Mouse (Mus musculus) frontal cortex, adult (tissue): ENCODE measurements around the gene Pard6b.
"Not testable (repeated sequence)": the region's sequence is repeated elsewhere in the genome, so short reads cannot be mapped to it uniquely, and the experiment has no call there.

ENCODE experiments used
- ATAC-seq: cut with Nextera tagmentation; 2 replicates; pipeline ENCODE4 v1.9.2; 2017; ENCODE audit warnings: mild to moderate bottlenecking, moderate library complexity, mixed read lengths; ENCODE audit not compliant: low TSS enrichment

The Pard6b gene

DNA sequence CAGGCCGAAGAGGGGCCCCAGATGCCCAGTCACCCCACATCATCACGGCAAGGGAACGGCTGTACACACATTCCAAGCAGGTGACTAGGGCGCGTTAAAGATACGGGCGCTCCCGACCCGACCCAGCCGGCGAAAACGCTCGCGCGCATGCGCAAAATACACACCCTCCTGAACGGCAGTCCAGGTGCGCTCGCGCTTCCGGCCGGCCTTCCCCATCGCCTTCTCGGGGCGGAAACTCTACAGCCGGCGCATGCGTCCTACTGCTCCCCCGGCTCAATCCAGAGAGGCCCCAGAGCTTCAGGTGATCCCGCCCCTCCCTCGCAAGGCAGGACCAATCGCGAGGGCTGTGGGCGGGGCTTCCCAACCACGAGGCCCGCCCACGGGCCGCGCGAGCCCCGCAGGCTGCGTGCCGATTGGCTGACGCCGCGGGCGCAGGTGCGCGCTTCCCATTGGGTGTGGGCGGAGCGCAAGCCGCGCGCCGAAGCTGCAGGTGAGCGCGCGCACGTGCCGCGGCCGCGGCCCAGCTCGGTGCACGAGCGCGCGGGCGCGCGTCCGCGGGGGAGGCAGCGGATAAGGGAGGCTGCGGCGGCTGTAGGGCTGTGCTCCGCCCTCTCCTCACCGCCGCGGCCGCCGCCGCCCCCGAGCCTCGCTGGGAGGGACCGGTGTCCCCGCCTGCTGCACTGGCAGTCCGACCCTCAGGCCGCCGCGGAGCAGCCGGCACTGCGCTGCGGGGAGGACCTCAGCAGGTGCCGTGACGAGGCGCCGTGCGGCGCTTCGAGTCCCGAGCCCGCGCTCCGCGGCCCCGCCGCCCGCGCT lies at the start of gene Pard6b:
Gene Pard6b, plus strand, starts transcription at position 574 of the 816 bp plus-strand sequence.
- peak; percentile 95 for ATAC-seq

DNA sequence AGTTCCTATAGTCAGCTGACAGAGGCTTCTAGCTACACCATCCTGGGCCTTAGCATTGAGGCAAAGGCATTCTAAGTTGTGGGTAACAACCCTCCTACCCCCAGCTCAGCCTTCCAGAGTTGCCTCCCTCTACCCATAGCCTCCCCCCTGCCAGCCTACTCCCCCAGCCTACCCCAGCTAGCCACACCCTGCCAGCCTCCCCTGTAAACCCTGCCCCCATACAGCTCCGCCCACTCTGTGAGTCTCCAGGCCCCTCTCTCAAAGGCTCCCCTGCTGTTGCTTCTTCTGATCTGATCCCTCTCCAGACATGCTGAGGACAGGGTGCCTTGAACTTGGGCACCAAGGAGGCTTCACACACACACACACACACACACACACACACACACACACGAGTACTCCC lies 49.0 kb upstream of the Pard6b start:
- no peak for ATAC-seq

DNA sequence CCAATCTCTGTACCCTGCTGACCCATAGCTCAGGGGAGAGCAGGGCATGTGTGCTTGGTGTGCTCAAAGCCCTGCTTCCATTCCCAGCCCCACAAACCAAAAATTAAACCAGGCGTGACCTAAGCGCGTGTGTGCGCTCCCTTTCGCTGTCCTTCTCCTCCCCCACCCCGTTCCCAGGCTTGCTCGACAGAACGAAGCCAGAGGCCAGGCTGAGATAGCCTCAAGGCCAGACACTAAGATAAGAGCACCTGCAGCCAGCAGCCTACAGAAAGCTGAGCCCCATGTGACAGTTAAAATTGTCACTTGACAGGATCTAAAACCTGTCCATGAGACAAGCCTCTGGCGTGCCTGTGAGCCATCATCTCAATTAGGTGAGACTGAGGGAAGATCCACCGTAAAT lies 46.9 kb upstream of the Pard6b start:
- no peak for ATAC-seq

DNA sequence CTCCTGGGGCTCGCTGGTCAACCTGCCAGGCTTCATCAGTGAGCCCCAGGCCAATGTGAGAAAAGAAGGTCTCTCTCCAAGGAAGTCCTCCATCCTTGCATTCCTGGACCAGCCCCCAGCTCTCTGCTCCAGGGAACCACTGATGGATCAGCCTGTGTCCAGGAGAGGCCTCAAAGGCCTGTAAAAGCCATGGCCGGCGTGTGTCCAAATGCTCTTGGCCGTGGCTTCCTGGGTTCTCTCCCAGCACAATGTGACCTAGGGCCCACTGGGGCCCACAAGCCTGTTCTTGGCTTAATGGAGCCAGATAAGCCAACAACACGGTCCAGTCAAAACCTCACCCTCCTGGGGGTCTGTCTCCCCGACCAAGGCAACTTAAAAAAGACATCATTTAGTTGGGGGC lies 44.9 kb upstream of the Pard6b start:
- ATAC-seq: no peak

DNA sequence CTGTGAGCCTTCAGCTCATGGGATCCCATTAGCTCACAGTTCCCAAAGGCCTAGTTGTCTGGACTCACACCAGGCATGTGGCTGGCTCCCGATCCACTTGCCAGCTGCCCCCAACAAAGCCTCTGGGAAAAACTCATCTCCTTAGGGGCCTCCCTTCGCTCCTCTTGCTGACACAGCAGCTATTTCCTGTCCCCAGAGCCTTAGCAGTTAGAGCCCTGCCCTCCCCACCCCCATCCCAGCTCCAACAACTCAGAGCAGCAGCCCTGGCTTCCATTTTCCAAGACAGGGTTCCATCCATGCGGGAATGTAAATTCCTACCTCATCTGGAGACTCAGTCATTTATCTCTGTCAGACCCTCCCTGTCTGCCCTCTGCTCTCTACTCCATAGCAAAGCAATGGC lies 43.7 kb upstream of the Pard6b start:
- no peak for ATAC-seq

DNA sequence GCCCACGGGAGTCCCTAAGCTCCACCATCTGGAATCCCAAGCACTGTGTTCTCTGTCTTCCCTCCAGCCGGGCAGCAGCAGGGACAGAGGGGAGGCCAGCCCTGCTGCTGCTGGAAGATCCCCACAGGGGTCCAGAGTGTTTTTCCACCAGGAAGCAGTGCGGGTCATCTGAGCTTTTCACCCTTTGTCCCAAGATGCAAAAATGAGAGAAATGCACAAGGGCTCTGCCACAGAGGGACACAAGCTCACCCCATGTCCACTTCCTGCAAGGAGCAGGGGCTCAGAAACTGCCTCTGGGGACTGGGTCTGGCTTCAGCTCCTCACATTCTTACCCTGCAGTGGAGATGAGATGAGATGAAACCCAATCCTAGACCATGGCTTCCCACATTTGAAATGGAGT lies 40.1 kb upstream of the Pard6b start:
- ATAC-seq: no peak

DNA sequence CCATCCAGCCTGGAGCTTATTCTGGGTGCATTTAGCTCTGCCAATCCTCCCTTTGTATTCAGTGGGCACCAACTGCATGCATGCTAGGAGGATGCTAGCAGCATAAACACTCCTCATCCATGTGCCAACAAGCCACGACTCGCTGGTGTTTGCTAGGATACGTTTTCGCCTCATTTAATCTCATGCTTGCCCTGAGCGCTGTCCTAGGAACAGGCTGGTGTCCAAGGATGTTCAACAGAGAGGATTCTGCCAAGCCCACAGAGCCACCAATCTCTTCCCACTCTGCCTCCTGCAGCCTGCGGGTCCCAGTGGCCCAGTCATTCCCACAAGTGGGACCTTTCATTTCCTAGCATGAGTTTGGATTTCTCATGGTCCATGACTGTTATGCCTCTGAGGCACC lies 38.8 kb upstream of the Pard6b start:
- ATAC-seq: no peak

DNA sequence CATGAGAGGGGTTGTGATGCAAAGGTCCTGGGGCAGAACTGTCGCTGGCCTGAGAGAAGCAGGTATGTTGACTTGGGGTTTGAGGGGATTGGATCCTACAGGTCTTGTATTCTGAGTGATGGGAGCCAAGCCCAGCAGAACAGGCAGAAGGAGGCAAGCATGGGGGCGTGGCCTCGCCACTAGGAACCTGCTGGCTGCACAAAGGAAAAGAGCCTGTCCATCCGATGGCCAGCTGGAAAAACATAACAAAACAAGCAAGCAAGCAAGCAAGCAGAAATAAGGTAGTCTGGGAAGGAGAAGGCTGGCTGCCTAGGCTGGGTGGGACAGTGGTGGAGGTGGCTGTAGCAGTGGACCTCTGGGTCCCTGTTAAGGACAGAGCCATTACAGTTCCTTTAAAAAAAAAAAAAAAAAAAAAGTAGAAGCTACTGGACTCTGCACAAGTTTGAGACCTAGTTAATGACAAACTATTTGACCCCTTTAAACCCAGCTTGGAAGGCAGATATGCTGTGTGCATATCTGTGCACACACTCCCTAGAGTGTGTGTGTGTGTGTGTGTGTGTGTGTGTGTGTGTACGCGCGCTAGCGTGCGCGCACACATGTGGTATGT lies 36.0 kb upstream of the Pard6b start:
- ATAC-seq: no peak

DNA sequence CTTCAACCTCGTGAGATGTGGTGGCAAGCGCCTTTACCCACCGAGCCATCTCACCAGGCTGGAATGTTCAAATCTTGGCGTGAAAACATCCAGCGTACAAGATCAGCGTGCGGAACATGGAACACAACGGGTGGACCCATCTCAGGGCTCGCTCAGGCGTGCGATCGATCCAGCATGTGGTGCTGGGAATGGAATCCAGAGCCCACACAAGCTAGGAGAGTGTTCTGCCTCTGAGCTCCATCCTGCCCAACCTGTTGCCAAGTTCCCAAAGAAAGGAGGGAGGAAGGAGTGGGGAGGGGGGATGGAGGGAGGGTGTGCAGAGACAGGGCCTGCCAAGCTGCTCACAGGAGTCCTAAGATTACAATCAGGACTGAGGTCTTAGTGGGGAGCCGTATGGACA lies 35.4 kb upstream of the Pard6b start:
- no peak for ATAC-seq

DNA sequence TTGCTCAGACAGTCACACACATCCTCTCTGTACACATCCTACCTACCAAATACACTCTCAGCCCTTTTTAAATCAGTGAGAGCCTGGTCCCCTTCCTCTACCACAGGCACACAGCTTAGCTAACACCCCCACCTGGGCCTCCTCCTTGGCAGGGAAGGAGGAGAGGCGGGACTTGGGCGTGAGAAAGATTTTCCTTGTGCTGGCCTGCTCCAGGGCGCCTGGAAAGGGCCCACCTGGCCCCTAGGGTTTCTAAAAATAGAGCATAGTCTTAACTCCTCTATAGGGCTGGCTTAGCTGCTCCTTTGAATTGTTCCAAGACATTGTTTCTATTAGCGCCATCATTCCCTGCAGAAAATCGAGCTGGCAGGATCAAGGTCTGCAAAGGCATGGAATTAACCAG lies 35.0 kb upstream of the Pard6b start:
- no peak for ATAC-seq

DNA sequence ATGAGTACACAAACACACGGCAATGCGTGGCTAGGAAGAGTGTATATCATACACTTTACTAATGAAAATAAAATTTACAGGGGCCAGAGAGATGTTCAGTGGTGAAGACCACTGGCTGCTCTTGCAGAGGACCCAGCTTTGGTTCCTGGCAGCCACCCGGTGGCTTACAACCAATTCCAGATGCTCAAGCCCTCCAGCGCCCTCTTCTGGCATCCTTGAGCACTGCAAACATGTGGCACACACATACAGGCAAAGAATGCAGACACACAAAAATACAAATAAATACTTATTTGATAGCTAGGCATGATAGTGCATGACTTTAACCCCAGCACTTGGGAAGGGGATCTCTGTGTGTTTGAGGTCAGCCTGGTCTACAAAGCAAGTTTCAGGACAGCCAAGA lies 34.3 kb upstream of the Pard6b start:
- ATAC-seq: no peak

DNA sequence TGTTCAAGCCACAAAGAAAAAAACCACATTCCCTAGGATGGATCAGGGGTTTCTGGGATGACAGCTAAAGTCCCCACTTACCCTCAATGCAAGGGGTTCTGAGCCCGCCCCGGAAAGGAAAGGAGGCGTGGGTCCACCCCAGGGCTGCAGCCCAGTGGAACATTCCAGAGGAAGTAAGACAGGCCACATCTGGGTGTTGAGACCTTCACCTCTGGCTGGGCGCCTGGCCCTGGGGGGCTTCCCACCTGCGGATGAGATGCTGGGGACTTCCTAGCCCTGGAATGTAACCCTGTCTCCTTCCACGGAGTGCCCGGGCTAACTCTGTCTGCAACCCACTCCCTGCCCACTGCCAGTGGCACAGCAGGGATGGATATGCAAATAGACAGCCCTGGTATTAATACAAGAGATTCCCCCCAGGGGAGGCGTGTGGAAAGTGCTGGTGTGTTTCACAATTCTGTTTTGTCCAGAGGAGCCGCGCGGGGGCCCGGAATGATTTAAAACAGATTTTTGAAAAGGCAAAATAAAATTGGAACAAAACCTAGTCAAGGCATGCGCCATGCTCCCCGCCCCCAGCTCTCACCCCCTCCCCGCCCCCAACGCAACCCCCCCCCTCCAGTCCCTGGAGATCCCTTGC lies 31.7 kb upstream of the Pard6b start:
- ATAC-seq: no peak

DNA sequence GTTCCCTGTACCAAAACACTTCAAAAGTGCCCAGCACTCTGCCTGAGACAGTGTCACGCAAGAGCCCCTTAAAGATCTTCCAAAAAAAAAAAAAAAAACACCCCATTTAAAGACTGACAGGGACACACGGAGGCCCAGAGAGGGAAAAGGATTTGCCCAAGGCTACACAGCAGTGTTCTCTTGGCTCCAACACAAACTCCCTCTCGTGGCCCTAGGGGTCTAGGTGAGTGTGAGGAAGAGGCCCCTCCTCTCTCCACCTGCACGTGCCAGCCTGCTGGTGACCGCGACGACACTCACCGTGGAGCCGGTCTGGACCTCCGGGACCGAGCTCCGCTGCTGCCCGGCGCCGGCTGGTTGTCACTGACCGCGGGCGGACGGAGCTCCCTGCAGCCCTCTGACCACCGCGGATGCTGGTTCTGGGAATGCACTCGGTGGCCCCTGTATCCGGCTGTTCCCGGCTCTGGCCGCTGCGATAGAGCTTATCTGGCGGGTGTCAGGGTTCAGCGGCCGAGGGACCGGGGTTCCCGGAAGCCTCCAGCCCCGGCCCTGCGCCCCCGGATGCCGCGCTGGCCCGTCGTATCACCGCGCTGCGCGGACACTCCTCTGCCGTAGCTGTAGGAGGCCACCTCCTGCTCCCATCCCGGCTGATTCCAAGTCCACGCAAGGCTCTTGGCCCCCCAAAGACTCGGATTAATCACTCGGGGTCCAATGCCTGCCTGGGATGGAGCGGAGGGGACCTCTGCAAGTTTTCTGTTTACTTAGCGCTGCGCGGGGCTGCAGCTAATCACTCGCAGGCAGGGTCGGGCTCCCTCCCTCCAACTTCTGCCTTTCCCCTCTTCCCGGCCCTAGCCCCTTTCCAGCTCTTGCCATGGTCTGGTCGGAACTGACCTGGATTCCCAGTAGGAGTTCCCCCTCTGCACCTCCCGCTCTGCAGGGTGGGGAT lies 30.5 kb upstream of the Pard6b start:
- no peak for ATAC-seq

DNA sequence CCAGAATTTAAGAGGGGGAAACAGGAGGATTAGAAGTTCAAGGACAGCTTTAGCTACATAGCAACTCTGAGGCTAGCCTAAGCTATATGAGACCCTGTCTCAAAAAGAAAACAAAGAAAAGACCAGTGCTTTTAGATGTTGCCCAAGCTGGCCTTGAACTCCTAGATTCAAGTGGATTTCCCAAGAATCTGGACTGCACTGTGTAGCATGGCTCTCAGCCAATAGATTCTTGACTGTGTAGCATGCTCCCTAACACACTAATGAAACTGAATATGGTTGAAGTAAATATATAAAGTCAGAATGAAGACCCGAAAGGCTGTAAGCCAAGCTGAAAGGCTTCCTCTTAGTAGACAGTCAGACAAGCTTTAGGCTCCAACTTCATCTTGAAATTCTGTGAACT lies 28.6 kb upstream of the Pard6b start:
- ATAC-seq: no peak

DNA sequence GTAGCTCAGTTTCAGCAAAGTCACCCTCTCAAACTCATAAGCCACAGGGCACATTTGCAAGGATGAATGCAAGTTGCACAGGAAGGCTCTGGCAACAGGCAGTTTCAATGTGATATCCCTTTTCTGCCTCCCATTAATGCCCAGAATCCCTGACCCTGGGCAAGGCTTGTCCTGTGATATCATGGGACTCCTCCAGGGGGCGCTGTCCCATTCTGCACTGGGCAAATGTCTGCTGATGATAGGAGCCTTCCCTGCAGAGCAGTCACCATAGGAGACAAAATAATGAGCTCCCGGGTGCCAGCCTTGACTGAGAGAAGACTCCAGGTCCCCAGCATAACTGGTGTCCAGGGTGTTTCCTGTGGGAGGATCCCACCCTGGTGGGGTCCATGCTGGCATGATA lies 28.1 kb upstream of the Pard6b start:
- ATAC-seq: no peak

DNA sequence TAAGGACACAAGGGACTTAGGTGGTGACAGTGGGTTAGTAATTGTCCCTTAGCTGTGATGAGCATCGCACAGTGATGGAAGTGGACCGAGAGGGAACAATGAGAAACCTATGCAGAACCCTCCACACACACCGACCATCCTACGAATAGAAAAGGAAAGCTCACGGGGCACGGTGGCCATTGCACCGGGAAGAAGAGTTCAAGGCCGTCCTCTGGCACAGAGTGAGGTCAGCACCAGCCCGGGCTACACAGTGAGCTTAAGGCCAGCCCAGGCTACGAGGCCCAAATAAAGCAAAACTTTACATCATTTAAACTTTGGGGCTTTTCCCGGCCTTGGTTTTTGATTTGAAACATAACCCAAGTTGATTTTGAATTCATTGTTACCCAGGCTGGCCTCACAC lies 26.7 kb upstream of the Pard6b start:
- ATAC-seq: no peak

DNA sequence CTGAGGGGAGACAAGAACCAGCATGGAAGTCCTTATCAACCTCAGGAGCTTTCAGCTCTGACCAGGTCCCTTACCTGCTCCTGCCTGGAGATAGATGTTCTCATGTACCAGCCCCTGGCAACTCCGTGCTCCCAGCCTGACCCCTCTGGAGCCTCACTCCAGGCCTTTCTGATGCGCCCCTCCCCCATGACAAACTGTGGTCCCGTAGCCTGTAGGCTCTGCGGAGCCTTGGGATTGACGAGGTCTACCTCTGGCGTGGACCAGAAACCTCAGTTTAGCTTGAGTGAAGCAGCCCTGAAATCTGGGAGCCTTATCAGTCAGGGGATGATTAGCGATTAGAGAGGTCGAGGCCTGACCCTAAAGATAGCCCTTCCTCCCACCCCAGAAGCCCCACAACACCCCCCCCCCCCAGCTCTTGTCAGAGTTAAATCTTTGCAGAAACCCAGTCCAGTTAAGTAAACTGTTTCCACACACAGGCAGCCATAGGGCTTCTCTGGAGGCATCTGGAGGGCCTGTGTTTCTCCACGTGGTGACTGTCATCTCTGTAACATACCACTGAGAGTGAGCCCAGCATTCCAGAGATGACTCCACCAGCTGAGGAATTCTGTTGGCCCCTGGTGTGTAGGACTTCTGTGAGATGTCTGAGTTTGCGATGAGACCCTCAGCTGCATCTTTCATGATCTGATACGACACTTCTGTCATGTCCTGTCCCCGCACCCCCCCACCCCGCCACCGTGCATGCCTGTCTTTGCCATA lies 24.7 kb upstream of the Pard6b start:
- ATAC-seq: no peak

DNA sequence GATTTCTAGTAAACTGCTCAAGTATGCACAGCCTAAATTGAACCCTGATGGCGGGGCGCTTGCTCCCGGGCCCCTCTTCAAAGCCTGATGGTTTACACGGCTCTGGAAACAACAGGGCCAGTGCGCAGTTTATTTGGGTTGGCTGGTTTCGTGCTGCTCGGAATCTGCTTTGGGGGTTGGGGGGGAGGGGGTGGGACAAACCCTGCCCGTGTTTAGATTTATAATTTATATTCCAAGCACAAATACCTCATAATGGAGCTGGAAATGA lies 24.2 kb upstream of the Pard6b start:
- no peak for ATAC-seq

DNA sequence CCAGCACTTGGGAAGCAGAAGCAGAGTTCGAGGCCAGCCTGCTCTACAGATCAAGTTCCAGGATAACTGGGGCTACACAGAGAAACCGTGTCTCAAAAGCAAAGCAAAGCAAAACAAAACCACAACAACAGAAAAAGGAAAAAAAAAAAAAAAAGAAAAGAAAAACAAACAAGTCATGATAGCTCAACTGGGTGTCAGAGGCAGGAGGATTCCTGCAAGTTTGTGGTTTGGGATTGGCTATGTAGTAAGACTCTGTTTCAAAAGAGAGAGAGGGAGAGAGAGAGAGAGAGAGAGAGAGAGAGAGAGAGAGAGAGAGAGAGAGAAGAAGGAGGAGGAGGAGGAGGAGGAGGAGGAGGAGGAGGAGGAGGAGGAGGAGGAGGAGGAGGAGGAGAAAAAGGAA lies 22.9 kb upstream of the Pard6b start:
- not testable (repeated sequence) for ATAC-seq

DNA sequence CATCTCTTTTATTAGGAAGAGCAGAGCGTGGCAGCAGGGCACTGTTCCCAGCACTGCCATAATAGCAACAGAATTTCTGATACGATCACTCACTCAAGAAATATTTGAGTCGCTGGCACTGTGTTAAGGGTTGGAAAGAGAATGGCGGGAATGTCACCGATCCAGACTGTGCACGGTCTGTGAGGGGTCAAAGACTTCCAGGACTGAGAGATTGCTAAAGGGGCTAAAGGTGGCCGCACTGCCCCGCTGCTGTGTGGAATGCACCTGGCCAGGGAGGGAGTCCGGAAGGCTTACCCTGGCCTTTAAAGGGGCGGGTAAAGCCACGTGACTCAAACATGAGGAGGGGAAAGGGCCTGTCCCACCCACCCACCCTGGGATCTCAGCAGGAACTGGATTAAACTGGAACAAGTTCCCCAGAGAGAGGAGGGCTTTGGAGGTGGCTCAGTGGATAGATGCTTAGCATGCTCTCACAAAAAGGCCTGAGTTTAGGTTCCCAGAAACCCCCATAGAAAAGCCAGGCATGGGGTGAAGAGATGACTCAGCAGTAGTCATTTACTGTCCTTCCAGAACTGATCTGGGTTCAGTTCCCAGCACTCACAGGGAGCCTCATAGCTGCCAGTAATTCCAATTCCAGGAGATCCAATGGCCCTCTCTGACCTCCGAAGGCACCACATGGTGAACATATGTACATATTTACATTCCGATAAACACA lies 22.2 kb upstream of the Pard6b start:
- no peak for ATAC-seq

DNA sequence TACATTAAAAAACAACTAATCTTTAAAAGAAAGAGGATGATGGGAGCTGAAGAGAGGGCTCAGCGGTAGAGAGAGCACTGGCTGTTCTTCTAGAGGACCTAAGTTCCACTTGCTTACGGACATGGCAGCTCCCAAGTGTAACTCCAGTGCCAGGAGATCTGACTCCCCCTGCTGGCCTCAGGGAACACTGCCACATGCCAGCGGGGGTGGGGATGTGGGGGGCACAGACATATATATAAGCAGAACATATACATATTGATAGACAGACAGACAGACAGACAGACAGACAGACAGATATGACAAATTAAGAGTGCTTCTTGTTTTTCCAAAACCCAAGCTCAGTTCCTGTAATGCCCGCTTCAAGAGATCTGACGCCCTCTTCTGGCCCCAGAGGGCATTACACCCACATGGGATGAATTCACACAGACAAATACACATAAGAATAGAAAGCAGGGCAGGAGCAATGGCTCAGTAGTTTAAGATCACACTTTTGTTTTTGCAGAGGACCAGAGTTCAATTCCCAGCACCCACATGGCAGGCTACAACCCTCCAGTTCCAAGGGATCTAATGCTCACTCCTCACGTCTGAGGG lies 21.5 kb upstream of the Pard6b start:
- no peak for ATAC-seq
